Mouse (Mus musculus) c-Kit-positive CD71-positive TER-119-positive erythroid progenitor cells, embryonic 14.5 days (primary cell): ENCODE data around the gene Wfdc1.

Experiments used
- DNase-seq: peaks from one replicate; pipeline ENCODE4 v3.0.0-alpha.2; 2013; ENCODE audit warnings: low spot score

Gene Wfdc1

DNA sequence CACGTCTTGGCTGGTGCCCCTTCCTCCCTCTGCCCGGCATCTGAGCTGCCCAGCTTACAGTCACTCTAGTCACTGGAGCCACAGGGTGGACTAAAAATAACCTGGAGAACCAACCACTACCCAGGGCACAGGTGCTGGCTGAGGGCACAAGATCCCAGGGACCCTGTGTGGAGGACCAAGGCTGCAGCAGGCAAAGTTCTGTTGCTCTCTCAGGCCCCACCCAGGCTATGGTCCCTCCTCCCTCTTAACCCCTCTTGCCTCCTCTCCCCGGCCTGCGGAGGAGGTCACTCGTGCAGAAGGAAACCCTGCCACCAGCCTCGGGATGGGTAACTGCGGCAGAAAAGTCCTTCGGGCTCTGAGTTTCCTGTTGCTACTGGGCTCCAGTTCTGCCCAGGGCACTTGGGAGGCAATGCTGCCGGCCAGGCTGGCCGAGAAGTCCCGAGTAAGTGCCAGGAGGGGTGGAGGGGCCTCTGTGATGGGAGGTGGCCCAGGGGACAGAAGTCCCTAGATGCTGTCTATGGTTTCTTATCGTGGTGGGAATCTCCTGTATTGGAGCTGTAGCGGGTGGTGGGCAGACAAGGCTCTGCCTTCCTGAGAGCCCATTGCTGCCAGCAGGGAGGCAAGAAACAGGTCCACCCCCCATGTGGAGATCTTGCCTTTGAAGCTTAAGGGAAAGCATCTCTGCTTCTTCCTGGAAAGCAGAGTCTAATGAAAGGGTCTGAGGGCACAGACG, at the start of gene Wfdc1:
Gene Wfdc1 (plus strand): TSS at position 147 of the 733 bp plus-strand sequence.
- no peak for DNase-seq

DNA sequence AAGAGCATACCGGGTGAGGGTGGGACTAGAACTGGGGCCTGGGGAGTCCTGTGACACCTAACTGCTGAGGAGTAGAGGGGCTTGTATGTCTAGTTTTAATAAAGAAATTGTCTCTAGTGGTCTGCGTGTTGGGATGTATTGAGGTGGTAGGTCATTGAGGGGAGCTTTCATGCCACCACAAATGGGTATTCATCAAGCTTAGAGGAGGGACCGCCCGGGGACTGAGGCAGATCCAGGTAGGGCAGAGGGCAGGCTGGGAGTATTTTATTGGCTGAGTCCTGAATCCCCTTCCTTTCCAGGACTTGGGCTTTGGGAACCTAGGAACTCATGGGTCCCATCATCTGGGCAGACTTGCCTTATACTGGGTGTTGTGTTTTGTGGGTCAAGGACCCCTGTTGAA, 49.4 kb upstream of the Wfdc1 start:
- no peak for DNase-seq

DNA sequence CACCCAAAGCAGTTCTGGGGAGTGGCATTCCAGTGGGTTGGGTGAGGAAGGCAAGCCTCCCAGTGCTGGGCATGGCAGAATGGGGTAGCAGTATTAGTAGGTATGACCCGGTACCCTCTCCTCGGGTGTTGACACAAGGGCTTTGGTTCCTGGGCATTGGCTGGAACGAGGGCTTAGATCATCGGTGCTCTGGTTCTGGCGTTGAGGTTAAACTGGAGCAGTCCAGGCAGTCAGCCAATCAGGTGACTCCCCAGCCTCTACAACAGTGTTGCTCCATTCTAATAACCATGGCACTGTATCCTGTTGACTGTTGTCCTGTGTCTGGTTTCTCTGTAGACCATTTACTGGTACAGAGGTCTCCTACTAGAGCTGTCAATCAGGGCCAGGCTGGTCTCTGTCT, 48.6 kb upstream of the Wfdc1 start:
- no peak for DNase-seq

DNA sequence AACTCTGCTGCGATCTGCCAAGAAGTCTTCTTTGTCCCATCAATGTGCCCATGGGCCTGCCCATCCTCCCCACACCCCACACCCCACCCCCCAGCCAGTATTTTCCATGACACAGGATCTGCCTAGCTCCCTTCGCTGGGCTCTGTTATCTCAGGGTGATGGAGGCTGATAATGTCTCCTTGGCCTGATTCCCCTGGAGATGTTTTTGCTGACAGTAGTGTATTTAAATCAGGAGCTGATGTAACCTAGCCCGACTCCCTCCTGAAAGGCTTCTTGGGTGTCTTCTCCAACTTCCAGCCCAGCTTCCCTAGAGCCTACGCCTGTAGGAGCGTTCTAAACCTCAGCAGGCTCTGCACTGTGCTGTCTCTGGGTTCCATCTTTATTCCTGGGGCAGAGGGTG, 47.3 kb upstream of the Wfdc1 start:
- no peak for DNase-seq

DNA sequence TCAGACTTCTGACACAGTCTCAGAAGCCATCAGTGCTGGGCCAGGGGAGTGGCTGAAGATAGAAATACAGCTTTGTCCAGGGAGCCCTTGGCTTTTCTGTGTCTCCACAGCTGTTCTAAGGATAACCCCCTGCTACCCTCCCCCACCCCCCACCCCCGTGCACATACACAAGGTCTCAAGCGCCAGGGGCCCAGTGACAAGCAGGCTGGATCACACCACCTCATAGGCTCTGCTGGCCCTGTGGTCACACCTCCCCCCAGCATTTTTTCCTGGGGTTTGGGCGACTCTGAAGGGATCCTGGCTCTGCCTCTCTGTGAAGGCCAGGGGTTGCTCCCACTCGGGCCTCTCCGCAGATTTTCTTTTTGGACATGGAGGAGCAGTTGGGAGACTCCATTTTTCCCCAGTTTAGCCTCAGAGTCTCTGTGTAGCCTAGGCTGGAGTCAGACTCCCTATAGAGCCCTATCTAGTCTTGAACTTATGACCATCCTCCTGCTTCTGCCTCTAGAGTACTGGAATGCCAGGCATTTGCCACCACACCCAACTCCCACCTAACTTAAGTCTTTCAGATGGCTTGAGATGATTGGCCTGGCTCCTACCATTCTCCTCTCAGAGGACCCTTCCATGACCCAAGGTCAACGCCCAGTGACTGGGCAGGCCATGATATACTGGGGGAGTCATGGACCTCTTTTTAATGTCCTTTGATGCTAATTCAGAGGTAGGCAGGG, 45.9 kb upstream of the Wfdc1 start:
- no peak for DNase-seq

DNA sequence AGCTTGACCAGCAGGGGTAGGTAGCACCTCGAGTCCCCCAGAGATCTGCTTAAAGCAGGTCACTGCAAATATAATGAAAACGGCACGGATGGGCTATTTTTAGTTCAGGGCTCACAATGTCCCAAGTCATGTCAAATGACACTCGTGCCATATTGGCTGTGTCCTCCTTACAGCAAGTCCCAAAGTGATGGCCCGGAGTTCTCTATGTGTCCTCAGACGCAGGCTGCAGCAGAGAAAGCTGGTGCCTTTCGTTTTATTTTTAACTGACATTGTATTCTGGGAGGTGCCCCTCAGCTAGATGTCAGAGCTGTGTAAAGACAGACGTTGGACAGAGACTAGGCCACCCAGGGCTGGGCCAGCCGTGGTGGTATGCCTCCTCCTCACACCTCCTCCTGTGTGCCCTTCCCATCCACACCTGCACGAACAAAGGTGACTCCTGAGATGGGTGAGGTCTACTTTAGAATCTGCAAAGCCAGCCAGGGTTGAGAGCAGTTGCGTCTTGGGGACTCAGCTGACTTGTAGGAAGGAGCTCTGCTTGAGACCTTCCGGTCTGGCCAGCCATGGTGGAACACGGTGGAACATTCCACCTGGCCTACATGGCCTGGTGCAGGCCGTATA, 45.2 kb upstream of the Wfdc1 start:
- DNase-seq = no peak

DNA sequence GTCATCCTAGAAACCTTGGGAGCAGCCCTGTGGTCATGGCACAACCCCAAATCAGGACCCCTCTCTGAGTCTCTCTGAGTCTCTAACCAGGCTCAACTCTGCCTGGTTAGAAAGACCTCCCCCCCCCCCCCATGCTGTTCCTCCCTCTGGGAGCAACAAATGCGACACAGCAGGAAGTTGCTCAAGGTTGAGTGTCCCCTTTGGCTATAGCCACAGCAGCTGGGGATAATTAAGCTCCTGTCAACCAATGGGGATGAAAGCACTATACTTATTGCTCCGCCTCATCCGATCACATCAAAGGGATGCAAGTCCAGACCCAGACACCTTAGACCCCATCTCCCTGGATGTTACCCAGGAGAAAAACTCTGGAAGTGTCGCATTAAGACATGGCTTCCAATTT, 43.6 kb upstream of the Wfdc1 start:
- DNase-seq = no peak

DNA sequence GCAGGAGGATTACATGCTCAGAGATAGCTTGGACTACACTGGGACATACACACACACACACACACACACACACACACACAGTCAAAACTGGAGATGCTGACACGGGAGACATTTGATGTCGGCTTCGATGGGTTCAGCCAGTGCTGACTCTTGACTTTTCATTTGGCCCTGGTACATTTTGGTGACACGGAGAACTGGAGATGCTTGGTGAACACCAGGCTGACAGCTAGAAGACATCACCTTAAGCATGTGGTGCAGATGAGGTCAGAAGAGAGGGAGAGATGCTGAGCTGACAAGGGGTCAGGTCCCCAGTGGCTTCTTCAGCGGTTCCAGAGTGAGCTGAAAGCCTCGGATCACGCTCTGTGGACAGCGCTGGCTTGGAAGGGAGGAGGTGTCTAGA, 43.1 kb upstream of the Wfdc1 start:
- DNase-seq = no peak

DNA sequence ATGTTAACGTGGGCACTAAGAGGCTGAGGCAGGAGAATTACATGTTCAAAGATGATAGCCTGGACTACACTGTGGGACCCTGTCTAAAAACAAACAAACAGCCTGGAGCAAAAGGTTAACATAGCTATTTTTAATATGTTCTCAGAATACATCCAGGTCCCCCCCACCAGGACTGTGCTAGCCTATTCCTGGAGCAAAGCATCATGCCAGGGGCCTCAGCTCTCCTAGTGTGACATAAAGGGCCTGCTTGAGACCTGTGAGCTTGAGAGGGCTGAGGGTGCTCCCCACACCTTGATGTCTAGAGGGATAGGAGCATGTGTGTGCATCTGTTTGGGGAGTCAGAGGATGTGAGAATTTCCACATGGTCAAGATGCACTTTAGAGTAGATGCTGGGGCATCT, 42.4 kb upstream of the Wfdc1 start:
- DNase-seq = no peak

DNA sequence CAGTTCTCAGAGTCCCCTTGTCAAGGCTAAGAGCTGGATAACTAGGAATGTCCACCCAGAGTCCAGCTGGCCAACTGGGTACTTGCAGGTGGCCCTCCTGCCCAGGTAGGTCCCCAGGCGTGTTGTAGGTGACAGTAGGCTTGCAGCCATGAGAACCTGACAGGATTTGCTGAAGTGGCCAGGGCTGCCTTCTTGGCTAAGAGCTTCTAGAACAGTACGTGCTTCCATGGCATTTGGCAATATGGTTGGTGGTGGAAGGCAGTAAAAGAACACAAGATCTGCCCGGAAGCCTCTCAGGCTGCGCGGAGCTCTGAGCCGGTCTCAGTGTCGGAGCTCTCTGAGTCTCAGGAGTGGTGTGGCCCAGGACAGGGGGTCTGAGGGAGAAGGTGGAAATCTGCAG, 41.2 kb upstream of the Wfdc1 start:
- no peak for DNase-seq

DNA sequence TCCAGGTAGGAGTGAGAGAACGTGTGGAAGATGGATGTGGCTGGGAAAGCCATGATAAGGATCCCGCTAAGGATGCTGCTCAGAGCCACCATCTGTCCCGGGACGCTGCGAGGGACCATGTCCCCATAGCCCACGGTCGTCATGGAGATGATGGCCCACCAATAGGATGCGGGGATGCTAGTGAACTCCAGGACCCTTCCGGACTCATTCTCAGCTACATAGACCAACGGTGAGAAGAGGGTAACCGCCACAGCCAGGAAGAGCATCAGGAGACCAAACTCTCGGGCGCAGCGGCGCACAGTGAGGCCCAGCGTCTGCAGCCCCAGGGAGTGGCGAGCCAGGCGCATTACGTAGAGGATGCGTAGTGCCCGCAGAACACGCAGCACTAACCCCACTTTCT, 40.4 kb upstream of the Wfdc1 start:
- no peak for DNase-seq

DNA sequence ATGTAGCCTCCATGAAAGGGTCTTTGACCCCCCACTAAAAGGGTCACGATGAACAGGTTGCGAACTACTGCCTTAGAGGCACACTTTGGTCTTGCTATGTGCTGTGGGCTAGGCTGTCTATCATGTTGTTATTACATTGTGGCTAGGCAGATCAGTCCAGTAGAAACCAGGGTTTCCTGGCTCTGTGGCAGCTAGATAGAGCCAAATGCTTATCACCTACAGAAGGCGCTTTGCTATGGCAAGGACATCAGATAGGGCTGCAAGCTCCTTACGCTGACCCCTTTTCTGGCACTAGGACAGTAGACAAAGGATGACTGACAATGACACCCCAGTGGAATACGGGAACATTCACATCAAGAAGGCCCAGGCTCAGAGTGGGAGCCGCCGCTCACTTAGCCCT, 39.0 kb upstream of the Wfdc1 start:
- DNase-seq = no peak

DNA sequence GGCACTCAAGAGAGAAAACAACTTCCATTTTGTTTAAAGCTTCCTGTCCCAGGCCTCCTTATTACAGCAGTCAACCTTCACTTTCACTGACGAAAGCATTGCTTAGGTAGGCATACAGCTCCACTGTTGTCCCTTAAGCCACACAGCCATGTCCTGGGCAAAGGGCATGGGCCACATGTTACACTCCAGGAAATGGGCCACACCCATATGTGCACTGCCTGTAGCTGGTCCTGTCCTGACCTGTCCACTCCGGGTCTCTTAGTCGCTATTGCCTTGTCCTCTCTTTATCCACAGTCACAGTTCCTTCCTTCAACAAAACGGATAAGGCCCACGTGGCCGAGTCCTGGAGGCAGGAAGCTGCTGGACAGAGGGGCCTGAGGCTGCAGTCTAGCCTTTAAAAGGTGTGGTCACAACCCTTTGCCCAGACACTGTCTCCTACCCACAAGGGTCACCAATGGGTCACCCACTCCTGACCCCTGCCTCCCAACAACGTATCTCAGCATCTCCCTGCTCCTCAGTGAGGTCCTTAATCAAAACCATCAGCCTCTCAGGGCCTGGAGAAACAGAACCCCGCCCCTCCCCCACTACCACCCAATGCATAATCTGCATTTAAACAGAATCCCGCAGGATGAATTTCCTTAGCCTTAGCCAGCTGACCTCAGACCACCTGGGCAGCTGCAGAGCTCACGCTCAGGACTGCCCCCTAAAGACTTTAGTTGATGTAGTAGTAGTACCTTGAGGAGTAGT, 38.4 kb upstream of the Wfdc1 start:
- no peak for DNase-seq

DNA sequence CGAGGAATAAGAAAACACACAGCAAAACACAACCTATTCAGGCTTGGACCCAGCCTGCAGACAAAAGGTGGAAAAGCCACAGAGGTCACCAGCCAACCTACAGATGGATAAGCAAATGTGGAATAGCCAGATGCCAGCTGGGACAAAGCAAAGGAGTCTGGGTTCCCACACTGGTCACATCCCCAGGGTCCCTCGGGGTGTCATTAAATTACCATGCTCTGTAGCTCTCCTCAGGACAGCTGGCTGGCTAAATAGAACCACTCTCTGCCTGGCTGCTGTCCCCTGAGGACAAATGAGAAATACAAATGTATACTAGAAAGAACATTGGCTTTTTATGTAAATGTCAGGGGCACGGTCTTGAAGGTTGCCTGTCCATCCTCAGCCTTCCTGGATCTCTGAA, 35.3 kb upstream of the Wfdc1 start:
- no peak for DNase-seq

DNA sequence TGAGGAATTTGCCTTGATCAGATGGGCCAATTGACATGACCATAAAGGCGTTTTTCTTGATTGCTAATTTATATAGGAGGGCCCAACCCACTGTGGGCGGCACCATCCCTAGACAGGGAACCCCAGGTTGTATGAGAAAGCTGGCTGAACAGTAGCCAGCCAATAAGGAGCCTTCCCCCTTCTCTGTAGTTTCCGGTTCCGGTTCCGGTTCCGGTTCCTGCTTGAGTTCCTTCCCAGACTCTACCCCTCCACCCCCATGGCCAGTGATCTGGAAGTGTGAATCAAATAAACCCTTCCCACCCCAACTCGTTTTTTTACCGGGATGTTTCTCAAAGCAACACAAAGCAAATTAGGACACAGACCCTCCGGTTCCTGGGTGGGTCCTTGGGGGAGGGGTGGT, 33.9 kb upstream of the Wfdc1 start:
- no peak for DNase-seq

DNA sequence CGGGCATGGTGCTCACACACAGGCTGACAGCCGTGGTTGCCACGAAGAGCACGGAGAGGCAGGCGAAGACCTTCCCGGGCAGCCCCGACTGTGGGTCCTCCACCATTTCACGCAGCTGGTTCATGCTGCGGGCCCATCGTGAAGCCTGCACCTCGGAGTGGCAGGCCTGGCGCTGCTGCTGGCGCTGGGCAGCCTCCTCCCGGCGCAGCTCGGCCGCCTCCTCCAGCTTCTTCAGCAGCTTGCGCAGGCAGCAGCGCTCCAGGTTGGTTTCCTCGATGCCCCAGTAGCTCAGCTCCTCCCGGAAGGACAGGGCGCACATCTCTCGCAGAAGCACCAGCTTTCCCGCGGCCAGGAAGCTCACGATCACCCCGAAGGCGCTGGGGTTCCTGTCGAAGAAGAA, 33.3 kb upstream of the Wfdc1 start:
- no peak for DNase-seq

DNA sequence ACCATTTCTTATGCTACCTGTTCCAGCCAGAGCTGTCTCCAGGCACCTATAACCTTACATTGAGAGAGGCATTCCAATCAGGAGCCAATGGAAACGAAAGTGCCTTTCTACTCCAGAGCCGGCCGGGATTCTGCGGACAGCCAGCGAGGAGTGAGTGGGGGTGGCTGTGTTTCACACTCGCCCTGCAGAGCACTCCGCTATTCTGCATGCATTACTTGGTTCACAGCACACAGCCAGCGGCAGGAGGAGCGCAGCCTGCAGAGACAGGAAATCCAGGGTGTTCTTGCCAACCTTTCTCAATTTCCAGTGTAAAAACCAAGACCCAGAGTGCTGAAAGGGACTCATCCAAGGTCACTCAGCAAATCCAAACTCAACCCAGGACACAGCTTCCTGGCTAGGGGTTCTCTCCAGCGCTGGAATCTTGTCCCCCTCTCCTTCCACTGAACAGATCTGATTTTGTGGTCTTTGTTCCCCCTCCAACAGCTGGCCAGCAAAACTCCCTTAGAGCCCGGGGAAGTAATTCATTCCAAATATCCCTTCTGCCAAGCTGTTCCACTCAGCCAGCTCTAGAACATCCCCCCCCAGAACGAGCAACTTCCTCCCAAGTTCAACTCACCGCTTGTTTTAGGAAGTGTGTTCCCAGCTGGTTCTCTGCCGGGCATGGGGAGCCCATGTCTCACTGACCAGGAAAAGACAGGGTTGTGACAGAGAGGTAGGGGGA, 31.4 kb upstream of the Wfdc1 start:
- DNase-seq = no peak

DNA sequence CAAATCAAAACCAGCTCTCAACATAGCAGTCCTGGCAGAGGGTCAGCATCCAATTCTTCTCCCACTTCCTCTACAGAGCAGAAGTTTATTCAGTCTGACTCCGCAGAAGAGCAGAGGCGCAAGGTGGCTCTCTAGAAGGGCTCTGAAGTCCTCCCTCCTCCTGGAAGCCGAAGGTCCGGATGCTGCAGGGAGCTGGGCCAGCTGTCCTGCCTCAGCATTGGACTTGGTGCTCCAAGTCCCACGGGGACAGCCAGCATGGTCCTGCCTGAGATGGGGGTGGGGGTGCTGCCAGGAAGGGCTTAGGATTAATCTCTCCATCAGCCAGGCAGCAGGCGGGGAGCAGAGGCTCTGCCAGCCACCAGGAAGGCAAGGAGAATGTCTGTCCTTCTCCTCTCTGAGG, 30.8 kb upstream of the Wfdc1 start, which contains the start of gene Kcng4:
Gene Kcng4 (minus strand): TSS at position 303 of the 400 bp plus-strand sequence.
- DNase-seq = no peak

DNA sequence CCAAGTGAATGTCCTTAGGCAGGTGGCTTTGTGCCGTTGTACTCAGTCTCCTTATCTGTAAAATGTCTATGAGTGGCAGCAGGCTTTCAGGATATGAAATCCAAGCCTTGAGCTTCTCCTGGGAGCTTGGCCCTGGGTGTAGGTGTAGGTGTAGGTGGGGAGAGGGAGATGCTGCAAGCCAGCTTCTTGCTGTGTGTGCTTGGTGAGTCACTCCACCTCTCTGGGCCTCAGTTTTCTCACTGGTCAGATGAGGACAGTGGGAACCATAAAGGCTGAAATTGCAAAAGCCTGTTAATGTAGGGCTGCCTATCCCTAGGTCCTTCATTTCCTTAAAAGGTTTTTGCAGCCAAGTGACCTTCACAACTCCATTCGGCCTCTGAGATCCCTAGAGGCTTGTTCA, 30.2 kb upstream of the Wfdc1 start:
- DNase-seq = no peak

DNA sequence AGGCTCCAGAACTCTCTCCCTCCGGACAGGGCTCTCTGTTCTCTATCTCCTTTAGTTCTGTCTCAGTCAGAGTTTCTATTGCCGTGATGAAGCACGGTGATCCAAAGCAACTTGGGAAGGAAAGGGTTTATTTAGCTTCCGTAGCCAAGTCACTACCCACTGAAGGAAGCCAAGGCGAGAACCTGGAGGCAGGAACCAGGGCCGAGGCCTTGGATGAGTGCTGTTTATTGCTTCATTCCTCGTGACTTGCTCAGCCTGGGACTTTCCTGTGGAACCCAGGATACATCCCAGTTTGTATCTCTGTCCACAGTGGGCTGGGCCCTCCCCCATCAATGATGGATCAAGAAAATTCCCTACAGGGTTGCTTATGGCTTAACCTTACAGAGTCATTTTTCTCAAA, 29.4 kb upstream of the Wfdc1 start:
- DNase-seq = no peak

DNA sequence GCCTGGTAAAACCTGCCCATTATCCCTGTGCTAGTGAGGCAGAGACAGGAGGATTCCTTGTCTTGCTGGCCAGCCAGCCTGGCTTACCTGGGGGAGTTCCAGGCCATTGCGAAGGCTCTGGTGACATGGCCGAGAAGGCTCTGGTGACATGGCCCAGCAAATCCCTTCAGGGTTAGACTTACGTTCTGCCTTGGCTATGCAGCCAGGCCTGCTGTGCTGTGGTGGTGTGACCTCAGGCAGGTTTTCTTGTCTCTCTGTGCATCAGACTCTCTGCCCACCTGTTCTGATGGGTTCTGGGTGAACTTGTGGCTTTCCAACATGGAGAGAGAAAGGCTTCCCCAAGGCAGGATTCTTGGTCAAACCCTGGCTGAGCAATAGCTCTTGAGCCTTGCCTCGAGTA, 28.8 kb upstream of the Wfdc1 start:
- DNase-seq = no peak

DNA sequence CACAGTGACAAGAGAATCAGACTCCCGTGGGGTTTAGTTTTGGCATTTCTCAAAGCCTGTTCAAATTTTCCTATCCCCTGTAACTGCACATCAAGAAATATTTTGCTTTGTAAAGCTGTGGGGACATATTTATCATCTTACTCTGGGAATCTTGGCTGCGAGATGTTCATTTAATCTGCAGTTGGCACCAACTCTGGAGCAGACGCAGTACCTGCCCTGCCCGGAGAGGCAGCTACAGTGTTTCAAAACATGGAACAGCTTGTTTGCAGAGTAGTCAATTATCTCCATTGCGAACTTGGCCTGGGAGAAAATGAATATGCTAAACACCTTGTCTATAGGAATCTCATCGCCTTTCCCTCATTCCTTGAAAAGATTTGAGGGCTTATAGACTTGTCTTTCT, 27.9 kb upstream of the Wfdc1 start:
- DNase-seq = no peak
